Mouse (Mus musculus): ENCODE measurements around the gene Gm21762.
"Not testable (repeated sequence)": the region's sequence is repeated elsewhere in the genome, so short reads cannot be mapped to it uniquely, and the experiment has no call there.

Gm21762 gene

GRCm38 (mm10) chr13:120215847-120216246 lies at the start of gene Gm21762:
Gm21762 (minus strand) TSS chr13:120215947.
- DNase-seq (ENCODE audit: low spot score in 2 of 2): not testable (repeated sequence)

GRCm38 (mm10) chr13:120262870-120263269 lies 47.1 kb upstream of the Gm21762 start, which contains the start of gene AF067061:
AF067061 (plus strand) TSS chr13:120263114.
- DNase-seq (ENCODE audit: low spot score in 2 of 2): not testable (repeated sequence)

GRCm38 (mm10) chr13:120259718-120260117 lies 44.0 kb upstream of the Gm21762 start:
- peak; percentile 33 to 38 for DNase-seq (ENCODE audit: low spot score in 2 of 2)

DNA sequence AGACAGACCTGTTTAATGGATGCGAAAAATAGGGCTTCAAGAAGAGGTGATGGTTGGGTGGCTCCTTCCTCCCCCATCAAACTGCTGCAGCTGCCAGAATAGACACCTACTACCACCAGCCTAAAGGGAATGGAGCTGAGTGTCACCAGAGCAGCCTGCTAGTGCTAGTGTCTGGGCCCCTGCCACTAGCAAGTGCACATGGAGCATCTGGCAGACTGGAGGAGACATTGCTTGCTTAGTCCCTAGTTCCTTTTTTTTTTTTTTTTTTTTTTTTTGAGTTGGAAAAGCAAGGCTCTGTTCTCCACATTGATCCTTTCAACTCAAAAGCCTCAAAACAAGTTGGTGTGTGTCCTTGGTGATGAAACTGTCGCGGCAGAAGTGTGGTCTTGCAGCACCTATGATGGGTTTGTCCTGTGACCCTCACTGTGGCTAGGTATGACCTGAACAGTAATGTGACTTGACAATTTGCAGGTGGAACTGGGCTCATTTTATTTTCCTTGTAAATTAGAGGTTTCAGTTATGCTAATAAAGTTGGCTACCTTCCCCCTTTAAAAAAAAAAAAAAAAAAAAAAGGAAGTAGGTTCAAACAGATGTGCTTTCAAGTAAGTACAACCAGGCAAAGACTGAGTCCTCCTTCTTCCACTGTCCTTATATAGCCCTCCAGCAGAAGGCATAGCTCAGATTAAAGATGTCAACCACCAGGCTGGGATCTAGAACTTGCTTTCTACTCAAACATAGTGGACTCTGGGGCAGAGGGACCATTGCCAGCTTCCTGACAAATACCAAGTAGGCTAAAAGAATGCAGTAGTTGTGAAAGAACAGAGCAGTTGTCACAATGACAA lies 43.3 kb upstream of the Gm21762 start:
- peak; percentile 24 to 59 for DNase-seq (ENCODE audit: low spot score in 2 of 2)

GRCm38 (mm10) chr13:120251208-120251924 lies 35.6 kb upstream of the Gm21762 start:
- DNase-seq (ENCODE audit: low spot score in 2 of 2): not testable (repeated sequence)

- not testable (repeated sequence) for DNase-seq (ENCODE audit: low spot score in 2 of 2)
Observed at GRCm38 (mm10) chr13:120238811-120239210, 23.1 kb upstream of the Gm21762 start, which contains the start of gene Gm21731. Gm21731 (plus strand) TSS chr13:120239111.

DNA sequence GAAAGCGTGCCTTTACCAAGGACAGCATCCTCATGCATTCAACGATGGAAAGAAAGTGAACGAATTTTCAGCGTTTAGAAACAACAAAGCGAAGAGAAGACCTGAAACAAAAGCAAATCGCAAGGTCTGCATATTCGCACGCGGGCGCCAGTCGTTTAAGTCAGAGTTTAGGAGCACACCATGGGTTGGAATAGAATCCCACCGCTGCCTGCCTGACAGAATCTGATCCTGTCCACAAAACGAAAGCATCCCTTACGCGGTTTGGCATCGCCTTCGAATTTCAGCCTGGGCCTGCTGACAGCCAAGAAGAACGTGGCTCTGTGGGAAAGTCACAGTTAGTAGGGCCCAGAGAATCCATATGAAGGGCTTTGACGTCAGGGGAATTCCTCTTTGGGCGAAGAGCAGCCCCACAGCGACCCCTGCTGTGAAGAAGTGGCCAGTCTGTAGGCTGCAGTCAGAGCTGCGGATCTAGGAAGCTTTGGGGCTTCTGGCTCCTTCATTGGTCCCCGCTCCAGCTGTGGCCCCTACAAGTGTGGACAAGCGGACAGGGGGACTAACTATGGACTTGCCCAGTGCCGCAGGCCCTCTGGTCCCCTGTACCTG lies 16.8 kb upstream of the Gm21762 start:
- not testable (repeated sequence) for DNase-seq (ENCODE audit: low spot score in 2 of 2)

- not testable (repeated sequence) for DNase-seq (ENCODE audit: low spot score in 2 of 2)
Observed at GRCm38 (mm10) chr13:120231798-120232197, 16.1 kb upstream of the Gm21762 start.

GRCm38 (mm10) chr13:120223012-120223659 lies 7.4 kb upstream of the Gm21762 start:
- DNase-seq (ENCODE audit: low spot score in 2 of 2): not testable (repeated sequence)

DNA sequence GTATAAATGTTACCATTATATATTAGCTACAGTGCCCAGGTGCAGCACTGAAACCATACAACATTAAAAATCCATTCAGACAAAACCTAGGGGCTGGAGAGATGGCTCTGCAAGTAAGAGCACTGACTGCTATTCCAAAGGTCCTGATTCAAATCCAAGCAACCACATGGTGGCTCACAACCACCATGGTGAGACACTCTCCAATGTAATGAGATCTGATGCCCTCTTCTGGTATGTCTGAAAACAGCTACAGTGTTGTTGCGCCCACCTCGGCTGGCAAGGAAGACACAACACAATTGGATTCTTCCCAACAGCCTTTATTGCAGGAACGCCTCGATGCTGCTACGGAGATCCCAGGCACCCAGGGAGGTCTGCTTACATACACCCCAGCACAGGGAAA lies 5.2 kb upstream of the Gm21762 start:
- DNase-seq (ENCODE audit: low spot score in 2 of 2): peak in 1 of 2 experiments; percentile 6

DNA sequence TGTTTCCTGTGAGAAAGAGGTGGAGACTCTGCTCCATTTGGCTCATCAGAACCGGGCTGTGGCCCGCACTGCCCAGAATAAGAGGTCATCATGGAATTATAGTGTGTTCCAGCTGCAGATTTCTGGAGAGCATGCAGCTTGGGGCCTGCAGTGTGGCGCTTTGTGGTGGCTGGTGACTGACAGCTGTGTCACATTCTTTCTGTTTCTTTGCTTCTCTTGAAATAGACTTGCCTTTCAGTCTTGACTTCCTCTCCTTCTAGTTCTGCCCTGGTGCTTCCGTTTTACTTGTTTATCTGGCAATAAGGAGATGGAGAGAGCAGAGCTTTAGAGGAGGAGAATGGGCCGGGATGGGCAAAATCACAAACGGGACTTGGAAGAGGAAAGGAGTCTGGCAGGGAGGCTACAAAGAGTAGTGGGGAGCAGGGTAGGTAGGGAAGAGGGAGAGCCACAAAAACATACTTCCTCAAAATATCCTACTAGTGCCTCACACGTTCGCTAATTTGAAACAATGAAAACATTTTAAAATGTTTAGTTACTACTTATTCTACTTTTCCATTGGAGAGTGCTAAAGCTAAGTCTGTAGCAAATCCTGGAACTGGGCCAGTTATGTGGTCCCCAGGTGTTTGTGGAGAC lies 19.4 kb downstream of the Gm21762 start:
- DNase-seq (ENCODE audit: low spot score in 2 of 2): not testable (repeated sequence)

DNA sequence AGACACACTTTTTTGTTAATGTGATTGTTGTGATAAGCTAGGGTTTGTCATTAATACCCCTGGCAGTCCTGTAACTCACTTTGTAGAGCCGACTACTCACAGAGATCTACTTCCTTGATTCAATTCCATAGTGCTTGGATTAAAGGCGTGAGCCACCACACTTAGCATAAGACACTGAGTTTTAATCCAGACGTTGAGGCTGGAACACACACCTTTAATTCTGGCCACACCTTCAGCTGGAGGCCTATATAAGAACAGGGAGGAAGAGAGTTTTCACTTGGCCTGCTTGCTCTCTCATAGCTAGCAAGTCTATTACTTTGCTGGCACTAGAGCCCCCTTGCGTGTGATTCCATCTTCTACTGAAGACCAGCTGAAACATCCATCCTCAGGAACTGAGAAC lies 43.6 kb downstream of the Gm21762 start, which contains the start of gene Gm21818:
Gene Gm21818, plus strand, starts transcription at position 301 of the 400 bp plus-strand sequence.
- DNase-seq (ENCODE audit: low spot score in 2 of 2): not testable (repeated sequence)

DNA sequence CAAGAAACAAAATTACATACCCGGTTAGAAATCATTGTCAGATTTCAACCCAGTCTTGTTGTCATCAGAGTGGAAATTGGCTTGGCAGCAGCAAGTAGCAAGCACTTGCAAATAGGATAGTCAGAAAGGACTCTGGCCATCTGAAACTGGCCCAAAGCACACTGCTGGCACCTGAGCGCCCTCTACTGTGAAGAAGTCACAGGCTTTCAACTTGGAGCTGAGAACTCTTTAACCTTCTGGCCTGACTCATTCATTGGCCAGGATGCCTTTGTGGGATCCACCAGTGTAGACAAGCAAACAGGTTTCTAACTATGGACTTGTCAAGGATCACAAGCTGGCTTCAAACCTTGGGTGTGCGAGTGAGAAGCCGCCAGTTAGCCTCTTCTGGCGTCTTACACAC lies 47.4 kb downstream of the Gm21762 start:
- peak; percentile 9 to 10 for DNase-seq (ENCODE audit: low spot score in 2 of 2)

Measured in spleen, postnatal 36 days (tissue).